Mouse (Mus musculus) limb, embryonic 11.5 days (tissue): ENCODE measurements around the gene 2410004B18Rik. TPM values are rescaled to one million over a fixed set of nuclear protein-coding genes. Genes with fewer than 3 reads are reported as not detected.
A peak's percentile ranks its signal among the peaks of the same experiment; 100 is the strongest.

Experiments
- ATAC-seq: fragments of 200-750 bp; cut with Nextera tagmentation; 2 replicates; pipeline ENCODE4 v1.8.0; 2017; ENCODE audit warnings: low read depth; ENCODE audit not compliant: insufficient number of reproducible peaks, low FRiP score, low TSS enrichment
- DNase-seq: peaks from one replicate; pipeline ENCODE4 v3.0.0-alpha.2; 2015; ENCODE audit warnings: low spot score
- H3K27ac ChIP-seq: fragments of 300-500 bp; sonication (generic); replicated peaks from 2 replicates; pipeline ENCODE4 v1.5.1; 2014; ENCODE audit warnings: low read depth, mild to moderate bottlenecking, low read length
- H3K27me3 ChIP-seq: fragments of 300-500 bp; sonication (generic); 2 replicates; pipeline ENCODE4 v1.6.1; 2014; ENCODE audit warnings: mild to moderate bottlenecking, low read length, mixed read lengths; ENCODE audit not compliant: control insufficient read depth, insufficient read depth
- H3K36me3 ChIP-seq: fragments of 300-500 bp; sonication (generic); 2 replicates; pipeline ENCODE4 v1.6.1; 2014; ENCODE audit warnings: mild to moderate bottlenecking, low read length, moderate library complexity, mixed read lengths; ENCODE audit not compliant: control insufficient read depth, insufficient read depth
- H3K4me1 ChIP-seq: fragments of 300-500 bp; sonication (generic); 2 replicates; pipeline ENCODE4 v1.6.1; 2014; ENCODE audit warnings: low read length, mixed read lengths; ENCODE audit not compliant: control insufficient read depth, insufficient read depth
- H3K4me2 ChIP-seq: fragments of 300-500 bp; sonication (generic); 2 replicates; pipeline ENCODE4 v1.6.1; 2014; ENCODE audit warnings: low read depth, mild to moderate bottlenecking, moderate library complexity; ENCODE audit not compliant: severe bottlenecking
- H3K4me3 ChIP-seq: fragments of 300-500 bp; sonication (generic); 2 replicates; pipeline ENCODE4 v1.5.1; 2014; ENCODE audit warnings: low read depth, low read length
- H3K9ac ChIP-seq: fragments of 300-500 bp; sonication (generic); 2 replicates; pipeline ENCODE4 v1.6.1; 2014; ENCODE audit warnings: mild to moderate bottlenecking, low read length
- H3K9me3 ChIP-seq: fragments of 300-500 bp; sonication (generic); 2 replicates; pipeline ENCODE4 v1.6.1; 2016; ENCODE audit warnings: low read length; ENCODE audit not compliant: control insufficient read depth
- WGBS: fragments of 180-500 bp; shearing (Covaris S2); extraction: QIAGEN DNeasy Blood & Tissue Kit; methylation state at CpG from one replicate; pipeline ENCODE4 v1.1.7; 2014; 5-methylcytosine and 5-hydroxymethylcytosine counted together
- polyA plus RNA-seq: library from polyadenylated mRNA; unstranded; fragments of >200 nt; fragmentation: Nextera tagmentation; extraction: Ambion mirVana; gene quantifications from 2 replicates; pipeline ENCODE4 v1.2.1, GENCODE M21; 2014

The 2410004B18Rik gene
- 55.1 and 61.3 TPM in 2 replicates for polyA plus RNA-seq

- Histone ChIP-seq H3K9ac (peak within 1 kb of the TSS; percentile 87), H3K4me2 (peak within 1 kb of the TSS; percentile 68), H3K27ac (no peak within 1 kb of the TSS), H3K27me3 (no peaks in the 10 kb centered on the region), H3K9me3 (no peaks in the 10 kb centered on the region), H3K4me1 (peaks cover 5% of the 10 kb centered on the region), H3K4me3 (peak within 1 kb of the TSS; percentile 94), H3K36me3 (peaks cover 4% of the 10 kb centered on the region)
- peak; percentile 98 for DNase-seq
- peak; percentile 91 for ATAC-seq
- 2% methylated on average over 56 of the region's 70 CpGs for WGBS
These were observed at the start of gene 2410004B18Rik for GRCm38 (mm10) chr3:145937505-145938404. TSS of gene 2410004B18Rik (plus strand) at chr3:145938014.

- DNase-seq (no peak), ATAC-seq (no peak)
- 59% methylated on average over 18 of the region's 18 CpGs for WGBS
- Histone ChIP-seq H3K4me1 (0 out of 2 replicates have a peak, but pooled peaks cover 2% of the 10 kb centered on the region), H3K27ac (no peak overlapping the region), H3K4me3 (no peak overlapping the region), H3K9me3 (no peaks in the 10 kb centered on the region), H3K4me2 (no peak overlapping the region), H3K36me3 (no peaks in the 10 kb centered on the region), H3K27me3 (no peaks in the 10 kb centered on the region), H3K9ac (no peak overlapping the region)
These were observed 47.3 kb upstream of the 2410004B18Rik start for GRCm38 (mm10) chr3:145890346-145891132.

- Histone ChIP-seq H3K4me3 (no peak overlapping the region), H3K4me2 (no peak overlapping the region), H3K27ac (no peak overlapping the region), H3K9ac (no peak overlapping the region), H3K27me3 (no peaks in the 10 kb centered on the region), H3K9me3 (no peaks in the 10 kb centered on the region), H3K4me1 (no peaks in the 10 kb centered on the region), H3K36me3 (no peaks in the 10 kb centered on the region)
- DNase-seq (no peak), ATAC-seq (no peak)
- WGBS: 91% methylated on average over 3 of the region's 3 CpGs
These were observed 45.4 kb upstream of the 2410004B18Rik start for GRCm38 (mm10) chr3:145892451-145892850.

GRCm38 (mm10) chr3:145894131-145894530 lies 43.7 kb upstream of the 2410004B18Rik start:
- ATAC-seq: no peak
- H3K9me3 ChIP-seq: no peaks in the 10 kb centered on the region
- DNase-seq: no peak
- no peaks in the 10 kb centered on the region for H3K27me3 ChIP-seq
- H3K4me3 ChIP-seq: no peak overlapping the region
- no peak overlapping the region for H3K9ac ChIP-seq
- H3K4me2 ChIP-seq: no peak overlapping the region
- H3K4me1 ChIP-seq: no peaks in the 10 kb centered on the region
- no peaks in the 10 kb centered on the region for H3K36me3 ChIP-seq
- WGBS: 84% methylated on average over 12 of the region's 12 CpGs
- no peak overlapping the region for H3K27ac ChIP-seq

- Histone ChIP-seq H3K36me3 (no peaks in the 10 kb centered on the region), H3K9me3 (no peaks in the 10 kb centered on the region), H3K27ac (no peak overlapping the region), H3K4me2 (no peak overlapping the region), H3K9ac (no peak overlapping the region), H3K27me3 (no peaks in the 10 kb centered on the region), H3K4me3 (no peak overlapping the region), H3K4me1 (no peaks in the 10 kb centered on the region)
- WGBS: 89% methylated on average over 11 of the region's 11 CpGs
- DNase-seq (no peak), ATAC-seq (no peak)
These were observed 40.1 kb upstream of the 2410004B18Rik start for GRCm38 (mm10) chr3:145897749-145898148.

GRCm38 (mm10) chr3:145899832-145900231 lies 38.0 kb upstream of the 2410004B18Rik start:
- WGBS: 86% methylated on average over 8 of the region's 8 CpGs
- Histone ChIP-seq H3K27ac (no peak overlapping the region), H3K9me3 (no peaks in the 10 kb centered on the region), H3K4me1 (no peaks in the 10 kb centered on the region), H3K4me3 (no peak overlapping the region), H3K9ac (no peak overlapping the region), H3K4me2 (no peak overlapping the region), H3K27me3 (no peaks in the 10 kb centered on the region), H3K36me3 (no peaks in the 10 kb centered on the region)
- ATAC-seq (no peak), DNase-seq (no peak)

GRCm38 (mm10) chr3:145903530-145903929 lies 34.3 kb upstream of the 2410004B18Rik start:
- DNase-seq (no peak), ATAC-seq (no peak)
- no peaks in the 10 kb centered on the region for H3K36me3 ChIP-seq
- no peak overlapping the region for H3K27ac ChIP-seq
- no peaks in the 10 kb centered on the region for H3K4me1 ChIP-seq
- 88% methylated on average over 8 of the region's 8 CpGs for WGBS
- H3K9ac ChIP-seq: no peak overlapping the region
- H3K4me2 ChIP-seq: no peak overlapping the region
- H3K9me3 ChIP-seq: no peaks in the 10 kb centered on the region
- no peaks in the 10 kb centered on the region for H3K27me3 ChIP-seq
- H3K4me3 ChIP-seq: no peak overlapping the region
